Comparison of ENCODE assay signal across 7 mouse cellular contexts in the genomic region with DNA sequence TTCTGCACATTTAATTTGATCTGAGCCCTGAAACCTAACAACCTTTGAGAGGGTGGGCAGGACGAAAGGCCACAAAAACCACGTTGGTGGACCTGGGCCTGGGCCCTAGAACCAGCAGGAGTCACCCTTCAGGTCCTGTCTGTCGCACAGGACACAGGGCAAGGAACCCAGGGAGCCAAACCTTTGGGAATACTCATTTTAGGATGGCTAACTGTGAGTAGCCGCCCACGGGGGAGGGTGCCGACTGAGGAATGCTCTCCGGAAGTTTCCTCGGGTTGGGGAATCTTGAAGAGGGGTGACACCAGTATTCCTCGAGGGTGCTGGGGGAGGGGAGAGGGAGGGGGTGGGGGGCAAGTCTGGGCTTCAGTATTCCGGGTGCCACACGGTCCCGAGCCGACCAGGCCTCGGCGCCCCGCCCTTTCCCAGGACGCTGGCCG. TPM values are rescaled to one million over a fixed set of nuclear protein-coding genes. Genes with fewer than 3 reads are reported as not detected.
DNase-seq lines count a peak whose midpoint lies in the region; ATAC-seq and TF ChIP-seq lines count a peak whose summit lies in the region.

No protein-coding gene starts in this region.

- peak overlapping the region; percentile 81 for H3K27ac ChIP-seq in bone marrow macrophage, adult 2 months (ENCODE audit: insufficient read depth, low read depth, low read length)
- peak overlapping the region; percentile 93 for H3K27ac ChIP-seq in forebrain, embryonic 12.5 days

- peak; percentile 8 for DNase-seq in ovary, adult 18-20 months (ENCODE audit: low spot score)
- DNase-seq in ovary, postnatal 14 days (ENCODE audit: low spot score): no peak
- DNase-seq in induced T-regulatory cell, adult 2 months (ENCODE audit: low read depth): peak; percentile 46
- no peak for DNase-seq in B cell, adult 2 months

- peaks cover 16% of the 10 kb centered on the region for H3K4me1 ChIP-seq in bone marrow macrophage, adult 2 months (ENCODE audit: control insufficient read depth, insufficient read depth, low read length)
- peaks cover 33% of the 10 kb centered on the region for H3K4me1 ChIP-seq in forebrain, embryonic 12.5 days

- ATAC-seq in forebrain, embryonic 12.5 days (ENCODE audit: low FRiP score): no peak; the same call in 1 of the 2 replicates
- ATAC-seq in megakaryocyte progenitor cell, adult 5-6 weeks (replicated peaks; ENCODE audit: poor library complexity): peak; percentile 5; the same call in 1 of the 2 replicates

- peaks cover 5% of the 10 kb centered on the region; the same call in 1 of the 2 replicates for H3K27me3 ChIP-seq in forebrain, embryonic 12.5 days

- no peaks in the 10 kb centered on the region for H3K36me3 ChIP-seq in forebrain, embryonic 12.5 days (replicated peaks)

- TF ChIP-seq POLR2A in bone marrow macrophage, adult 2 months (IDR thresholded peaks at IDR 0.05; ENCODE audit: borderline replicate concordance, low read depth, low read length): no peak

- H3K9me3 ChIP-seq in forebrain, embryonic 12.5 days: no peaks in the 10 kb centered on the region

- H3K4me3 ChIP-seq in bone marrow macrophage, adult 2 months (ENCODE audit: insufficient read depth, low read length): peak overlapping the region; percentile 90
- peak overlapping the region; percentile 81 for H3K4me3 ChIP-seq in forebrain, embryonic 12.5 days (replicated peaks)

- under 1% methylated on average over 13 of the region's 18 CpGs for WGBS in forebrain, embryonic 12.5 days

- H3K9ac ChIP-seq in forebrain, embryonic 12.5 days: peak overlapping the region; percentile 96

- peak overlapping the region; percentile 79 for H3K4me2 ChIP-seq in forebrain, embryonic 12.5 days

- no peak for TF ChIP-seq CTCF in bone marrow macrophage, adult 2 months (IDR thresholded peaks at IDR 0.05; ENCODE audit: low read depth, low read length)

RNA-seq across cellular contexts. Expression of a gene that starts 0.8 kb away (rescaled TPM):
- polyA plus RNA-seq in bone marrow macrophage, adult 2 months (2012; ENCODE audit: insufficient read depth, insufficient read length, missing spikeins): 50.3 and 55.6 TPM in 2 replicates
- polyA plus RNA-seq in forebrain, embryonic 12.5 days (2016; fragmentation: Nextera tagmentation; extraction: Ambion mirVana): 4.6 and 4.7 TPM in 2 replicates
- total RNA-seq in megakaryocyte progenitor cell, adult 5-6 weeks (2015): 26.0 and 27.0 TPM in 2 replicates
- 22.3 and 31.5 TPM in 2 replicates for total RNA-seq in megakaryocyte progenitor cell, adult 5-6 weeks (2017)

Comparison
In these comparisons a context has a peak if more than half of its experiments do, and no peak if none do; other contexts are left out.
1. DNase-seq: peak in ovary, adult 18-20 months (single experiment) and induced T-regulatory cell, adult 2 months (single experiment); none in ovary, postnatal 14 days (single experiment) and B cell, adult 2 months (0 of 2).